Mouse (Mus musculus): Measurements from ENCODE around the gene Gm49321.

DNA sequence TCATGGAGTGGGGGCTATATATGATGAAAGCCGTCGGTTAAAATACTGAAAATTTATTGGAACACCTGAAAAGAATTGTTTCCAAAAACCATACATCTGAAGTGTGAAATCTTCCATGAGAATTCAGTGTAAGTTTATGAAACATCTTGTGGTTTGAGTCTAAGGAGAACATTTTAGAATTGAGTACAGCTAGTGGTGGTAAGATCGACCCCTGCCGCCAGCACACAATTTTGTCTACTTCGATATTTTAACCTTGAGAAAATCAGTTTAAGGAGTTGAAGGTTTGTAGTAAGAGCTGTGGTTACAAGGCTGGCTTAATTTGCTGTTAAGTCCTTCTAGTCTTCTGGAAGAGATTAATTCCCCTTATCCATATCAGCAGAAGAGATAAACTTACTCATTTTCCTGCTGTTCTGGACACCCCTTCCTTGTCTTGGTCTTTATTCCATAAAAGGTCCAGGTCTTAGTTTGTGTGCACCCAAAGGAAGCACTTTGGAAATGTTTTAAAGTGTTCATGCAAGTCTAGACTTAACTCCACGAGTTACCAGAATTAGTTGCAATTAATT lies 28.4 kb upstream of the Gm49321 start:
- TF ChIP-seq CTCF (IDR thresholded peaks at IDR 0.05; ENCODE audit: low read depth) = peak; percentile 38
- no peak for TF ChIP-seq EP300 (optimal IDR thresholded peaks at IDR 0.05)

Data from stomach, postnatal 0 days (tissue).